Mouse (Mus musculus) cortical plate, adult 2 months (tissue): ENCODE measurements around the gene Rbmx.

ENCODE experiments used
- CTCF ChIP-seq: fragments of 200-500 bp; IDR thresholded peaks from 2 replicates; pipeline ENCODE4 v1.5.1; 2011; ENCODE audit warnings: mild to moderate bottlenecking, control low read depth, low read length; ENCODE audit not compliant: insufficient read depth; ENCODE audit errors: extremely low read depth
- POLR2A ChIP-seq: fragments of 200-500 bp; IDR thresholded peaks from 2 replicates; pipeline ENCODE4 v1.6.1; 2011; ENCODE audit warnings: mild to moderate bottlenecking, low read length, control low read depth; ENCODE audit not compliant: insufficient read depth; ENCODE audit errors: extremely low read depth

- TF ChIP-seq CTCF (no peak), POLR2A (no peak)
Observed at GRCm38 (mm10) chrX:57393412-57393811, 576 bp upstream of the Rbmx start.
